Mouse (Mus musculus) olfactory bulb, adult 2 months (tissue): ENCODE results near the gene Slc2a12.

Source experiments
- CTCF ChIP-seq: fragments of 200-500 bp; IDR thresholded peaks from 2 replicates; pipeline ENCODE4 v1.5.1; 2012; ENCODE audit warnings: low read depth, mild to moderate bottlenecking, low read length, moderate library complexity; ENCODE audit not compliant: insufficient read depth
- POLR2A ChIP-seq: fragments of 200-500 bp; IDR thresholded peaks from 2 replicates; pipeline ENCODE4 v1.6.1; 2012; ENCODE audit warnings: mild to moderate bottlenecking, low read depth, low read length, moderate library complexity; ENCODE audit not compliant: insufficient read depth

DNA sequence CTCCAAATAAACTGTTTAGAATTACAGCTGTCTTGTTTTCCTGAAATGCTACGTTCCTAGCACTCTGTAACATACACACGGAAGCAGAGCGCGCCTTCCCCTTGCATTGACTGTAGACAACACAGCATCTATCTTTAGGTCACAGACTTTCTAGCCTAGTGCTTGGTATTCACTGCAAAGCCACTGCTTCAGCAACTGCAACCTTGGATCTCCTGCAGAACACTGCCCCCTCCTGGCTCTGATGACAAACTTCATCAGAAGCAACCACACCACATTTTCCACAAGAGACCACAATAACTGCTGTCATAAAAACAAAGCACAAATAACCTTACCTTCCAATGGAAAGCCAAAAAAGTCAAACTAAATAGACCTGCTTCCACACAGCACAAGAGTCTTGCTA lies 69.7 kb downstream of the Slc2a12 start:
- no peak for TF ChIP-seq CTCF
- TF ChIP-seq POLR2A: no peak
